Mouse (Mus musculus): ENCODE results near the gene Hist1h2ad. TPM values are rescaled to one million over a fixed set of nuclear protein-coding genes. Genes with fewer than 3 reads are reported as not detected.
"Not testable (repeated sequence)": the region's sequence is repeated elsewhere in the genome, so short reads cannot be mapped to it uniquely, and the experiment has no call there.

Gene Hist1h2ad
- total RNA-seq, 2 experiments from 2014 or later, result 15.1 to 6,356 TPM

DNA sequence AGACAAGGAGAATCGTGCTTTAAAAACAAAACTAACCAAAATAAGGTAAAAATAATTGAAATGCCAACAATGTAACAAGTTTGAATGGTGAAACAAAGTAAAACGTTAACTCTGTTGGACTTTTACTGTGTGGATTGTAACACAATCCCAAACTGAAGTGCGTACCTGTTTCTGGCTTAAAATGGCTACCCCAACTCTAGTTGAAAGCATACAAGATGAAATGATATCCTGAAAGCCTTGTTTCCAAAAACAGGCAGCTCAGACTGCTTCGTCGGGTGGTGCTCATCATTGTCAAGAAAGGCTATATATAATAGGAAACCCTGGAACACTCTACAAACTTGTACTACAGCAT lies 12.7 kb upstream of the Hist1h2ad start:
- peak; percentile 53 for ATAC-seq (replicated peaks; ENCODE audit: low FRiP score, poor library complexity, severe bottlenecking)

DNA sequence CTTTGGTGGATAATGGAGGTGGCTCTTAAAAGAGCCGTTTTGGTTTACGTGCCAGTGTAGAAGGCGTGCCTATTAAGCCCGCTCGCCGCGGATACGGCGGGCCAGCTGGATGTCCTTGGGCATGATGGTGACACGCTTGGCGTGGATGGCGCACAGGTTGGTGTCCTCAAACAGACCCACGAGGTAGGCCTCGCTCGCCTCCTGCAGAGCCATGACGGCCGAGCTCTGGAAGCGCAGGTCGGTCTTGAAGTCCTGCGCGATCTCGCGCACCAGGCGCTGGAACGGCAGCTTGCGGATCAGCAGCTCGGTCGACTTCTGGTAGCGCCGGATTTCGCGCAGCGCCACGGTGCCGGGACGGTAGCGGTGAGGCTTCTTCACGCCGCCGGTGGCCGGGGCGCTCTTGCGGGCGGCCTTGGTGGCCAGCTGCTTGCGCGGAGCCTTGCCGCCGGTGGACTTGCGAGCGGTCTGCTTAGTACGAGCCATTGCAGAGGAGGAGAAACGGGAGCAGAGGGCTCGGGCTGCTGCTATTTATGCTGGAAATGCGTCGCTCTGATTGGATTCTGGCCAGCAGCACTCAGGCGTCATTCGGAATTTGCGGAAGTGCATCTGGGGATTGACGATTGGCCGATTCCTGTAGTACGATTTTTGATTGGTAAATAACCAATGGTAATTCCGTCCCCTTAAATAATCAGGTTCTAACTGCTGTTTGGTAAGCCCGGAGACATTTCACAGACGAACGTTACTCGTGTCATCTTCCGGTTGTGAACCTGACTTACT lies 12.1 kb upstream of the Hist1h2ad start, which contains the start of gene Hist1h3e:
Gene Hist1h3e, minus strand, starts transcription at position 487 of the 777 bp plus-strand sequence.
- peak; percentile 86 for ATAC-seq (replicated peaks; ENCODE audit: low FRiP score, poor library complexity, severe bottlenecking)

DNA sequence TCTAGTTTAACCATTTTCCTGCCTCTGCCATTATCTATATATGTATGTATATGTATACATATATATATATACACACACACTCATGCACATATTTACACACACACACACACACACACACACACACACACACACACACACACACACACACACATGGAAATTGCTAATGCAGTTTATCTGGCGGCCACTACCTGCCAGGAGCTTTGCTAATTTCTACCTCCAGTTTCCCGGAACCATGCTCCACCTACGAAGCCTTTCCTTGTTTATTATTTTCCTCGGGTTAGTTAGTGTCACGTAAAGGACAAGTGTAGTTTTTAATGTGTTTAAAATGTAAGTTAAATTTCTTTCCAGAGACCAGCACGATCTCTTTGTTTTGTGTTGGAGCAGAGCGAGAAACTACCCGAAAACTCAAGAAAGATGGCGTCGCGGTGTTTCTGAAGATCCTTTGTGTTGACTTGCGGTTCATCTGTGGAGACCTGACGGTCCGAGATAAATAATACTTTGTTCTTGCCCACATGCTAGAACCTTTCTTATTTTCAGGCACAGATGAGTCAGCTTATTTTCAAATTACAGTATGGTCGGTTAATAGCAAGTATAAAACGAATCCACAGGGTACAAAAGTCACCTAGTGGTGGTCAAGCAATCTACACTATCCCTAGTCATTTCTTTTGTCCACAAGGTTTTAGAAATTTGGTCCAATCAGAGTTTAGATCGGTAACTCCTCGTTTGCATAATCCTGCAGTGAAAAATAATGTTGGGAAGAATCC lies 11.3 kb upstream of the Hist1h2ad start:
- ATAC-seq (replicated peaks; ENCODE audit: low FRiP score, poor library complexity, severe bottlenecking), result peak; percentile 68

DNA sequence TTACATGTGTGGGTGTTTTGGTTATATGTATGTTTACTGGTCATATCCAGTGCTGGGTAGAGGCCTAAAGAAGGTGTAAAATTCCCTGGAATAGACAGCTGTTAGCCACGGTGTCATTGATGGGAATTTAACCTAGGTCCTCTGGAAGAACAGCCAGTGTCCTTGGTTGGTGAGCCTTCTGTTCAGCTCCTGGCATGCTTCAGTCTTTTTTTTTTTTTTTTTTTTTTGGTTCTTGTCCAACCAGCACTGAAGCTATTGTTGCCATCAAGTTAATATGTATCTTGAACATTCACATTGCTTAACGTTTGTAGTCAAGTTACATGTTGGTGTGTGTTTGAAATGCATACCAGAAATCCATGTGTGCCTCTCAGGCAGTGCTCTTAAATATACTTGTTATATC lies 9.7 kb upstream of the Hist1h2ad start:
- no peak for ATAC-seq (replicated peaks; ENCODE audit: low FRiP score, poor library complexity, severe bottlenecking)

DNA sequence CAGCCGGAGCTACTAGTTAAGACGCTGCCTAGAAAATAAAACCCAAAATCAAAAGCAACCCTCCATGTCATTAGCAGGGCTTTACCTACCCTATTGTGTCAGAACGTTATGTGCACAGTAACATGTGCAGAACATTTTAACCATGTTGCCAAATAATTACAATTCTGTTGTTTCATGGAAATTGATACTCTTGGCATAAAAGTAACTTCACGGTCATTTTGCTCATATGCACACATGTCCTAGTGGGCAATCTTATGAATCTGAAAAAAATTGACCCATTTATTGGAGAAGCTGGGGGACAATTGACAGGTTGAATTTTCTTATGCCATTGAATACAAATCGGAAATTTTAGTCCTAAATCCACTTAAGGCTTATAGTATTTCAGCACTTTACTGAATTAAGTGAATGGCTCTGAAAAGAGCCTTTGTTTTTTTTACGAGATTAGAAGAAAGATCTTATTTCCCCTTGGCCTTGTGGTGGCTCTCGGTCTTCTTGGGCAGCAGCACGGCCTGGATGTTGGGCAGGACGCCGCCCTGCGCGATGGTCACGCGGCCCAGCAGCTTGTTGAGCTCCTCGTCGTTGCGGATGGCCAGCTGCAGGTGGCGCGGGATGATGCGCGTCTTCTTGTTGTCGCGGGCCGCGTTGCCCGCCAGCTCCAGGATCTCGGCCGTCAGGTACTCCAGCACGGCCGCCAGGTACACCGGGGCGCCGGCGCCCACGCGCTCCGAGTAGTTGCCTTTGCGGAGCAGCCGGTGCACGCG lies 3.7 kb upstream of the Hist1h2ad start:
- ATAC-seq (replicated peaks; ENCODE audit: low FRiP score, poor library complexity, severe bottlenecking), result not testable (repeated sequence)

DNA sequence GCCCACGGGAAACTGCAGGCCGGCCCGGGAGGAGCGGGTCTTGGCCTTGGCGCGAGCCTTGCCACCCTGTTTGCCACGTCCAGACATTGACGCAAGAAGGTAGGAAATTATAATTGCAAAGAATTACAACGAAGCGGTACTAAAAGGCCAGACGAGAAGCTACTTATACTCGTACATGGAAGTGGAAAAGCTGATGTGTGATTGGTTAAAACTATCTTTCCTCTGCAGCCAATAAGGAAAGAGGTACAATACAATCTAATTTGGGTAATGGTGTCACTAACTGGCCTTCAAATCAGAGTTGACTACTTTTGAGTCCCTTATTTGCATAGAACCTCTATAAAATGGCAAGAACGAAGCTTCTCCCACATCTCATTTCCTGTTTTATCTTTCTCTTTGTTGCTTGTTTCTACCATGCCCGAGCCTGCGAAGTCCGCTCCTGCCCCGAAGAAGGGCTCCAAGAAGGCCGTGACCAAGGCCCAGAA lies 3.1 kb upstream of the Hist1h2ad start, which contains the start of the genes Hist1h2ae and Hist1h2bg:
Gene Hist1h2ae, minus strand, starts transcription at position 199 of the 482 bp plus-strand sequence.
Gene Hist1h2bg, plus strand, starts transcription at position 375 of the 482 bp plus-strand sequence.
- peak; percentile 73 for ATAC-seq (replicated peaks; ENCODE audit: low FRiP score, poor library complexity, severe bottlenecking)

DNA sequence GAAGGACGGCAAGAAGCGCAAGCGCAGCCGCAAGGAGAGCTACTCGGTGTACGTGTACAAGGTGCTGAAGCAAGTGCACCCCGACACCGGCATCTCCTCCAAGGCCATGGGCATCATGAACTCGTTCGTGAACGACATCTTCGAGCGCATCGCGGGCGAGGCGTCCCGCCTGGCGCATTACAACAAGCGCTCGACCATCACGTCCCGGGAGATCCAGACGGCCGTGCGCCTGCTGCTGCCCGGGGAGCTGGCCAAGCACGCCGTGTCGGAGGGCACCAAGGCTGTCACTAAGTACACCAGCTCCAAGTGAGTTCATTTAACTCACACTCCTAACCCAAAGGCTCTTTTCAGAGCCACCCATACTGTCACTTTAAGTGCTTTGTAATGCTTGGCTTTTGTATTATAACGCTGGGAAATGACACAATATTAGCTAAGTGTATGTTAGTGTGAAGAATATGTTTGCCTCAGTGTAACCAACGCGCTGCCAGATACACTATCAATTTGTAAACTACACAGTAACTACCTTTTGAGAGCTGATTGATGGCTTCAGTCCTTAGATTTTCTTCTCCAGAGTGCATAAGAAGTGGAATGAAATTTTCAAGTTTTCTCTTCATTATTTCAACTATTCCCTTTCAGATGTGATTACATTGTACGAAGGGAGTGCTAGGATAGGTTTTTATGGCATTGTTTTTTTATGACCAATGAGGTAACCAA lies 2.5 kb upstream of the Hist1h2ad start:
- ATAC-seq (replicated peaks; ENCODE audit: low FRiP score, poor library complexity, severe bottlenecking), result peak; percentile 13; the same call in 1 of the 2 replicates

DNA sequence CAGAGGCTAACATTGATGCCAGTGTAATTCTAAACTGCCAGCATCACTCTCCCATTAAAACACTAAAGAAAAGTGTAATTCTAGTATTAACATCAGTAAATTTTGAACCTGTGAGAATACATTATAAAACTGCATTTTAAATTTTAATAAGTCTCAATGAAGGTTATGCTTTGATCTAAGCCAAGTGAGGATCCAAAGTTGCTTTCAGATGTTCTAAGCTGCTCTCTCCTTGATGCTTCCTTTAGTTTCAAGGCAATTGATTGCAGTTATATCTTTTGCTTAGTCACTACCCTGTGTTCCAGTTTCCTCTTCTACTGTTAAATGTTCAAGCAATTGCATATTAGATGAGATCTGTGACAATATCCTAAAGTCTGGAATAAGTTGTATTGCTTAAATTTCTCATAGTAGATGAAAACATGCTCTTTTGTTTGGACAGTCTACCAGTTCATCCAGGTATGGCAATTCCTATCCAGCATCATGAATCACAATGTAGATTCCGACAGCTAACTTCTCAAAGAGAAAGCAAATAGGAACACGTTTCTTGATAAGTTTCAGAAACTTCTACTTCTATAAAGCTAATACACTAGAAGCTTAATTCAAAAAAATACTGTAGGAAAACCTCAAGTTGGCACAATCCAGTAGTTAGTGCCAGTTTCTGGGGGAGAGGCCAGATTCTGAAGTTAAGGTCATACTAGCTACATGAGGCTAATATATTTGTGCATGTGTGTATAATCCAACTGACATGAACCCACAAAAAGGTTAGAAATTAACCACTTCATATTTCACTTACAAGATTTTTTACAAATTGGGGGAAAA lies 1.8 kb upstream of the Hist1h2ad start:
- peak; percentile 13; the same call in 1 of the 2 replicates for ATAC-seq (replicated peaks; ENCODE audit: low FRiP score, poor library complexity, severe bottlenecking)

DNA sequence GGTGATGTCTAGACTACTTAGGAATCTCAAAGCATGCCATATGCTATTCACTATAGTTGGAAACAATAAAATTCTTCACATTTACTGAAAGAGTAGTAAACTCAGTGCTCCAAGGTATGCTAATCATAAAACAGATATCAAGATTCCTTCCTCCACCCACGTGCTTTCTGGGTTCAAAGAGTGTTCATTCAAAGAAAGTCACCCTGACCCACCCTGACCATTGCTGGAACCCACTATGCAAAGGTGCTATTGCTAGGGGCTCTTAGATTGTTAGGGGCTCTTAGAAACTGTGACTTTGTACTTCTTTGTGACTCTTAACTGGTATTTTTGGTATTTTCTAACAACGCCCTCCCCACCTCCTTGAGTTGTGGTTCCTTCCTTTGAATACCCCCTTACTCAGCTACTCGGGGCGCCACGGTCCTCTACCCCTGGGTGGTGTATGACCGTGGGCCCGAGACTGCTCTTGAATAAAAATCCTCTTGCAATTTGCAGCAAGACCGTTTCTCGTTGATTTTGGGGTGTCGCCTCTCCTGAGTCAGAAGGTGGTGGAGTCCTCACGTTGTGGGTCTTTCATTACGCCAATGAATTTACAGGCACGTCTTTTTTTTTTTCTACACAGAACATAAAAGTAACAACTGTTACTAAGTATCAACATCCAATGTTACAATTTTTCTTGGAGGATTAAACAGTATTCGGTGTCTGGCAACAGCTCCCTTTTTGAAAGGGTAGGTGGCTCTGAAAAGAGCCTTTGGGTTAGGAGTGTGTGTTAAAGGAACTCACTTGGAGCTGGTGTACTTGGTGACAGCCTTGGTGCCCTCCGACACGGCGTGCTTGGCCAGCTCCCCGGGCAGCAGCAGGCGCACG lies 915 bp upstream of the Hist1h2ad start:
- not testable (repeated sequence) for ATAC-seq (replicated peaks; ENCODE audit: low FRiP score, poor library complexity, severe bottlenecking)

DNA sequence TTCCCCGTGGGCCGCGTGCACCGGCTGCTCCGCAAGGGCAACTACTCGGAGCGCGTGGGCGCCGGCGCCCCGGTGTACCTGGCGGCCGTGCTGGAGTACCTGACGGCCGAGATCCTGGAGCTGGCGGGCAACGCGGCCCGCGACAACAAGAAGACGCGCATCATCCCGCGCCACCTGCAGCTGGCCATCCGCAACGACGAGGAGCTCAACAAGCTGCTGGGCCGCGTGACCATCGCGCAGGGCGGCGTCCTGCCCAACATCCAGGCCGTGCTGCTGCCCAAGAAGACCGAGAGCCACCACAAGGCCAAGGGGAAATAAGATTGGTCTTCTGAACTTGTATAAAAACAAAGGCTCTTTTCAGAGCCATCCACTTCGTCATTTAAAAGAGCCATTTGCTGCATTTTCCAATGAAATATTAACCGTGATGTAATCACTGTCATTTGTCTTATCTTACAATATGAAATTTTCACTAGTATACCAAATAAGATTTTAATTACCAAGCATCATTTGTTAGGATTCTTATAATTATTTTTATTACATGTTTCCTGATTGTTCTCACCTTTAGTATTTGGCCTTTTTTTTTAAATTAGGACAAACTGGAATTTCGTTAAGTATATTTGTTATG lies 477 bp downstream of the Hist1h2ad start:
- not testable (repeated sequence) for ATAC-seq (replicated peaks; ENCODE audit: low FRiP score, poor library complexity, severe bottlenecking)

DNA sequence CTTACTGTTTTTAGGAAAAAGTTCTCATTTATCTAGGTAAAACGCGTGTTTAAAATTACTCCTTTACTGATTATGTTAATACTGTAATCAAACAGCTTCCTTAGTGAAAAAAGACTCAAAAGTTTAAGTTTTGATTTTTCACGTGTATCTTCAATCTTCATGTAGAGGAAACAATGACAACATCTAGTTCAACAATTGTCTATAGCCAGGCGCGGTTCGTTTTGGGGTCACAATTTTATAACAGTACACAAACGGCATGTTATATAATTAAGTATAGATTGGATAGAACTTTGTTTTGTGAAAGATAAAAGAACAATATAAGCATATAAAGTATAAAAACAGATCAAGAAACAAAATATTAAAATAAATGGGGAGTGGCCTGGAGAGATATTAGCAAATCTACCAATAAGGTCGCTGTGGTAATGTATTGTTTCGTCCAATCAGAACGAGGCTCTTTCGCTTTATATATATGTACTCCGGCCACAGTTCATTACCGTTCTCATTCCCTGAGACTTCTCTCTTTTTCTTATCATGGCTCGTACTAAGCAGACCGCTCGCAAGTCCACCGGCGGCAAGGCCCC lies 1.2 kb downstream of the Hist1h2ad start, which contains the start of gene Hist1h3d:
Gene Hist1h3d, plus strand, starts transcription at position 493 of the 581 bp plus-strand sequence.
- ATAC-seq (replicated peaks; ENCODE audit: low FRiP score, poor library complexity, severe bottlenecking), result peak; percentile 55

DNA sequence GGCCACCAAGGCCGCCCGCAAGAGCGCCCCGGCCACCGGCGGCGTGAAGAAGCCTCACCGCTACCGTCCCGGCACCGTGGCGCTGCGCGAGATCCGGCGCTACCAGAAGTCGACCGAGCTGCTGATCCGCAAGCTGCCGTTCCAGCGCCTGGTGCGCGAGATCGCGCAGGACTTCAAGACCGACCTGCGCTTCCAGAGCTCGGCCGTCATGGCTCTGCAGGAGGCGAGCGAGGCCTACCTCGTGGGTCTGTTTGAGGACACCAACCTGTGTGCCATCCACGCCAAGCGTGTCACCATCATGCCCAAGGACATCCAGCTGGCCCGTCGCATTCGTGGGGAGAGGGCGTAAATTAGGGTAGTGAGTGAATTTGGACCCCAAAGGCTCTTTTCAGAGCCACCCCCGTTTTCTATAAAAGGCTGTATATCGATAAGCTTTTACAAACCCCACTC lies 1.7 kb downstream of the Hist1h2ad start:
- not testable (repeated sequence) for ATAC-seq (replicated peaks; ENCODE audit: low FRiP score, poor library complexity, severe bottlenecking)

DNA sequence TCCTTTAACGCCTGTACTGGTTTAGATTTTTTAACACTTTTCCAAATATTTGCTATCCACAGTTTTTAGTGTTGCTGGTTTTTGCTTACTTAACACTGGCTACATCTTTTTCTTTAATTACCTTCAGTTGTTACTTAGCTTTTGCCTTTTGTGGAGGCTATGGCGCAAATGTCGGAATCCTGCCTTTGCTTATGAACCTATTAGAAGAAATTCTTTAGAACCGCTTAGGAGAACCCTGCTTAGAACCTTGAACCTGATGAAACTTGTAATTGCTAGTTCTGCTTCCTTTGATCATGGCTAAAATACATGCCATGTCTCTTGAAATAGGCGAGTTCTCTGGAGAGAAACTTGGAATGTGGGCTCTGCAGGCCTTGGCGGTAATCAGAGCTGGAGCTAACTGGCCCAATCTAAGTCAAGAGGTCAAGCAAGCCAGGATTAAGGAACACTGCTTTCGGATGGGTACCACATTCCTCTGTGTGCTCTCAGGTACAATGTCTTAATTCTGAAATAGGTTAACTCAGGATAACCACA lies 2.2 kb downstream of the Hist1h2ad start:
- peak; percentile 7; the same call in 1 of the 2 replicates for ATAC-seq (replicated peaks; ENCODE audit: low FRiP score, poor library complexity, severe bottlenecking)

DNA sequence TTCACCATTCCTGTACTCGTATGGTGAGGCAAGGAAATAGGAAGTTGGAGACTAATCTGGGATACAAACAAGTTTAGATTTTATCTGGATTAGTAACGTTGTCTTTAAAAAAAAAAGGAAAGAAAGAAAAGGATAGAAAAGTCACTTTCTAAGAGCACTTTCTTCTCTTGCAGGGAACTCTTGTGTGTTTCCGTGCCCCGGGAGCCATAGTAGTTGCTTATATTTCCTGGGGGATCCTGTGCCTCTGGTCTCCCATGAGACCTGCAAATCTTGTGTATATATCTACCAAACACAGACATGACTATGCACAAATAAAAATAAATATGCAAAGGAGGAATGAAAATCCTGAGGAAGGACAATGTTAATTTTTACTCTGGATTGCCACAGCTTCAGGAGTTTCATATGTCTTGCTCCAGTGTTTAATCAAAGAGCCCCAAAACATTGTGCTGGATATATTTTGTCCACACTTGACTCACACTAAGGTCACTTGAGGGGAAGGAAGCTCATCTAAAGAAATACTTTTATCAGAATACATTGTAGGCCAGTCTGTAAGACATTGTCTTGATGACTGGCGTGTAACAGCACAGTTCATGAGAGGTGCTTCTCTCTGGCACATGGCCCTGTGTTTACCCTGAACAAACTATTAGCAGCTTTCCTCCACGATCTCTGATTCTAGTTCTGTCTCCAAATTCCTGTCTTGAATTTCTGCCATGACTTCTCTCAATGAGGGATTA lies 2.9 kb downstream of the Hist1h2ad start:
- no peak for ATAC-seq (replicated peaks; ENCODE audit: low FRiP score, poor library complexity, severe bottlenecking)

DNA sequence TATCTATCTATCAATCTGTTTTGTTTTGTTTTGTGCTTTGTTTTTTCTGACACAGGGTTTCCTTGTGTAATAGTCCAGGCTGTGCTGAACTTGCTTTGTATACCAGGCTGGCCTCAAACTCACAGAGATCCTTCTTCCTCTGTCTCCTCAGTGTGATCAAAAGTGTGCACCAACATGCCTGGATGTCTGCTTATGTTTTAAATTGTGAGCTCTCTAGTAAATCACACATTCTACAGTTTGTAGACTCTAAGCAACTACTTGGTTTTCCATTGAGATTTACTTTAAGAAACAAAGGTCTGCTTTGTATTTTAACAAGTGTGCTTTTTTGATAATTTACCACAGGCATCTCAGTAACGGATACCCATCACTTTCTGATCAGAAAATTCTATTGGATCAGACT lies 3.7 kb downstream of the Hist1h2ad start:
- ATAC-seq (replicated peaks; ENCODE audit: low FRiP score, poor library complexity, severe bottlenecking), result no peak
